Mouse (Mus musculus): ENCODE results near the gene Ppm1l. TPM values are rescaled to one million over a fixed set of nuclear protein-coding genes. Genes with fewer than 3 reads are reported as not detected.
"Not testable (repeated sequence)": the region's sequence is repeated elsewhere in the genome, so short reads cannot be mapped to it uniquely, and the experiment has no call there.

Ppm1l gene
- polyA plus RNA-seq, 1 experiment from 2014 or later: 19.3 TPM

- Histone ChIP-seq H3K36me3 (ENCODE audit: control insufficient read depth, insufficient read depth, low read length) (no peaks in the 10 kb centered on the region), H3K9me3 (replicated peaks; ENCODE audit: control insufficient read depth, low read length, poor library complexity, severe bottlenecking) (no peaks in the 10 kb centered on the region), H3K4me3 (ENCODE audit: low read depth, low read length) (no peak overlapping the region), H3K9ac (ENCODE audit: low read depth, low read length) (no peak overlapping the region), H3K4me1 (ENCODE audit: control insufficient read depth, insufficient read depth, low read length) (no peaks in the 10 kb centered on the region), H3K27ac (ENCODE audit: low read length) (no peak overlapping the region), H3K27me3 (ENCODE audit: control insufficient read depth, insufficient read depth, low read depth, low read length) (no peaks in the 10 kb centered on the region), H3K4me2 (ENCODE audit: low read length) (no peak overlapping the region)
- WGBS: 92% methylated on average over 6 of the region's 6 CpGs
- ATAC-seq: no peak
Observed at GRCm38 (mm10) chr3:69559316-69559974, 242.8 kb downstream of the Ppm1l start.

- Histone ChIP-seq H3K9ac (ENCODE audit: low read depth, low read length) (no peak overlapping the region), H3K36me3 (ENCODE audit: control insufficient read depth, insufficient read depth, low read length) (no peaks in the 10 kb centered on the region), H3K27me3 (ENCODE audit: control insufficient read depth, insufficient read depth, low read depth, low read length) (no peaks in the 10 kb centered on the region), H3K9me3 (replicated peaks; ENCODE audit: control insufficient read depth, low read length, poor library complexity, severe bottlenecking) (no peaks in the 10 kb centered on the region), H3K4me2 (ENCODE audit: low read length) (no peak overlapping the region), H3K4me1 (ENCODE audit: control insufficient read depth, insufficient read depth, low read length) (no peaks in the 10 kb centered on the region), H3K27ac (ENCODE audit: low read length) (no peak overlapping the region), H3K4me3 (ENCODE audit: low read depth, low read length) (no peak overlapping the region)
- no peak for ATAC-seq
- 92% methylated on average over 7 of the region's 7 CpGs for whole genome bisulfite sequencing
Observed at GRCm38 (mm10) chr3:69559975-69560330, 243.3 kb downstream of the Ppm1l start.

- Histone ChIP-seq H3K4me3 (ENCODE audit: low read depth, low read length) (no peak overlapping the region), H3K27me3 (ENCODE audit: control insufficient read depth, insufficient read depth, low read depth, low read length) (no peaks in the 10 kb centered on the region), H3K4me1 (ENCODE audit: control insufficient read depth, insufficient read depth, low read length) (no peaks in the 10 kb centered on the region), H3K4me2 (ENCODE audit: low read length) (no peak overlapping the region), H3K27ac (ENCODE audit: low read length) (no peak overlapping the region), H3K9ac (ENCODE audit: low read depth, low read length) (no peak overlapping the region), H3K36me3 (ENCODE audit: control insufficient read depth, insufficient read depth, low read length) (no peaks in the 10 kb centered on the region), H3K9me3 (replicated peaks; ENCODE audit: control insufficient read depth, low read length, poor library complexity, severe bottlenecking) (no peaks in the 10 kb centered on the region)
- ATAC-seq: no peak
- WGBS: 74% methylated on average over 5 of the region's 5 CpGs
Observed at GRCm38 (mm10) chr3:69561686-69562085, 245.0 kb downstream of the Ppm1l start.

- Histone ChIP-seq H3K4me3 (ENCODE audit: low read depth, low read length) (no peak overlapping the region), H3K27me3 (ENCODE audit: control insufficient read depth, insufficient read depth, low read depth, low read length) (no peaks in the 10 kb centered on the region), H3K36me3 (ENCODE audit: control insufficient read depth, insufficient read depth, low read length) (no peaks in the 10 kb centered on the region), H3K4me2 (ENCODE audit: low read length) (no peak overlapping the region), H3K4me1 (ENCODE audit: control insufficient read depth, insufficient read depth, low read length) (no peaks in the 10 kb centered on the region), H3K27ac (ENCODE audit: low read length) (no peak overlapping the region), H3K9me3 (replicated peaks; ENCODE audit: control insufficient read depth, low read length, poor library complexity, severe bottlenecking) (no peaks in the 10 kb centered on the region), H3K9ac (ENCODE audit: low read depth, low read length) (no peak overlapping the region)
- ATAC-seq: no peak
- 83% methylated on average over 5 of the region's 6 CpGs for WGBS
Observed at GRCm38 (mm10) chr3:69563406-69563805, 246.7 kb downstream of the Ppm1l start.

- H3K9me3 ChIP-seq (replicated peaks; ENCODE audit: control insufficient read depth, low read length, poor library complexity, severe bottlenecking); H3K4me1 ChIP-seq (ENCODE audit: control insufficient read depth, insufficient read depth, low read length); ATAC-seq; H3K4me3 ChIP-seq (ENCODE audit: low read depth, low read length); H3K9ac ChIP-seq (ENCODE audit: low read depth, low read length); H3K27me3 ChIP-seq (ENCODE audit: control insufficient read depth, insufficient read depth, low read depth, low read length); H3K36me3 ChIP-seq (ENCODE audit: control insufficient read depth, insufficient read depth, low read length); H3K4me2 ChIP-seq (ENCODE audit: low read length); H3K27ac ChIP-seq (ENCODE audit: low read length): not testable (repeated sequence)
- 97% methylated on average over 1 of the region's 1 CpGs for WGBS
Observed at GRCm38 (mm10) chr3:69565586-69565985, 248.9 kb downstream of the Ppm1l start.

- Histone ChIP-seq H3K27me3 (ENCODE audit: control insufficient read depth, insufficient read depth, low read depth, low read length) (no peaks in the 10 kb centered on the region), H3K36me3 (ENCODE audit: control insufficient read depth, insufficient read depth, low read length) (peaks cover 8% of the 10 kb centered on the region), H3K9ac (ENCODE audit: low read depth, low read length) (no peak overlapping the region), H3K4me1 (ENCODE audit: control insufficient read depth, insufficient read depth, low read length) (no peaks in the 10 kb centered on the region), H3K4me3 (ENCODE audit: low read depth, low read length) (no peak overlapping the region), H3K4me2 (ENCODE audit: low read length) (no peak overlapping the region), H3K9me3 (replicated peaks; ENCODE audit: control insufficient read depth, low read length, poor library complexity, severe bottlenecking) (no peaks in the 10 kb centered on the region), H3K27ac (ENCODE audit: low read length) (no peak overlapping the region)
- ATAC-seq: no peak
- WGBS: 90% methylated on average over 5 of the region's 5 CpGs
Observed at GRCm38 (mm10) chr3:69572561-69572960, 255.9 kb downstream of the Ppm1l start.

- Histone ChIP-seq H3K4me1 (ENCODE audit: control insufficient read depth, insufficient read depth, low read length) (no peaks in the 10 kb centered on the region), H3K36me3 (ENCODE audit: control insufficient read depth, insufficient read depth, low read length) (peaks cover 14% of the 10 kb centered on the region), H3K4me3 (ENCODE audit: low read depth, low read length) (no peak overlapping the region), H3K9ac (ENCODE audit: low read depth, low read length) (no peak overlapping the region), H3K27me3 (ENCODE audit: control insufficient read depth, insufficient read depth, low read depth, low read length) (no peaks in the 10 kb centered on the region), H3K4me2 (ENCODE audit: low read length) (no peak overlapping the region), H3K27ac (ENCODE audit: low read length) (no peak overlapping the region), H3K9me3 (replicated peaks; ENCODE audit: control insufficient read depth, low read length, poor library complexity, severe bottlenecking) (no peaks in the 10 kb centered on the region; the same call in 1 of the 2 replicates)
- 98% methylated on average over 11 of the region's 11 CpGs for WGBS
- no peak for ATAC-seq
Observed at GRCm38 (mm10) chr3:69575577-69575976, 258.9 kb downstream of the Ppm1l start.

GRCm38 (mm10) chr3:69576715-69577114, 260.1 kb downstream of the Ppm1l start:
- Histone ChIP-seq H3K4me2 (ENCODE audit: low read length) (no peak overlapping the region), H3K9me3 (replicated peaks; ENCODE audit: control insufficient read depth, low read length, poor library complexity, severe bottlenecking) (no peaks in the 10 kb centered on the region; the same call in 1 of the 2 replicates), H3K4me1 (ENCODE audit: control insufficient read depth, insufficient read depth, low read length) (no peaks in the 10 kb centered on the region), H3K4me3 (ENCODE audit: low read depth, low read length) (no peak overlapping the region), H3K27ac (ENCODE audit: low read length) (no peak overlapping the region), H3K9ac (ENCODE audit: low read depth, low read length) (no peak overlapping the region), H3K36me3 (ENCODE audit: control insufficient read depth, insufficient read depth, low read length) (peaks cover 14% of the 10 kb centered on the region), H3K27me3 (ENCODE audit: control insufficient read depth, insufficient read depth, low read depth, low read length) (no peaks in the 10 kb centered on the region)
- ATAC-seq: no peak
- WGBS: 90% methylated on average over 3 of the region's 3 CpGs

GRCm38 (mm10) chr3:69578791-69579190, 262.1 kb downstream of the Ppm1l start:
- no peak overlapping the region for H3K4me3 ChIP-seq (ENCODE audit: low read depth, low read length)
- H3K9me3 ChIP-seq (replicated peaks; ENCODE audit: control insufficient read depth, low read length, poor library complexity, severe bottlenecking): no peaks in the 10 kb centered on the region; the same call in 1 of the 2 replicates
- peaks cover 14% of the 10 kb centered on the region for H3K36me3 ChIP-seq (ENCODE audit: control insufficient read depth, insufficient read depth, low read length)
- H3K4me1 ChIP-seq (ENCODE audit: control insufficient read depth, insufficient read depth, low read length): no peaks in the 10 kb centered on the region
- H3K27ac ChIP-seq (ENCODE audit: low read length): no peak overlapping the region
- H3K4me2 ChIP-seq (ENCODE audit: low read length): no peak overlapping the region
- H3K9ac ChIP-seq (ENCODE audit: low read depth, low read length): no peak overlapping the region
- 91% methylated on average over 1 of the region's 1 CpGs for WGBS
- ATAC-seq: no peak
- H3K27me3 ChIP-seq (ENCODE audit: control insufficient read depth, insufficient read depth, low read depth, low read length): no peaks in the 10 kb centered on the region
